Mouse (Mus musculus) frontal cortex, adult (tissue): Measurements from ENCODE around the gene Ppm1b.

ENCODE experiments used
- ATAC-seq: cut with Nextera tagmentation; 2 replicates; pipeline ENCODE4 v1.9.2; 2017; ENCODE audit warnings: mild to moderate bottlenecking, moderate library complexity, mixed read lengths; ENCODE audit not compliant: low TSS enrichment

The Ppm1b gene

GRCm38 (mm10) chr17:85070658-85071057 lies 114.1 kb downstream of the Ppm1b start:
- ATAC-seq, result no peak

- no peak for ATAC-seq
Measured at GRCm38 (mm10) chr17:85071088-85071775, 114.7 kb downstream of the Ppm1b start.

- ATAC-seq, result no peak
Measured at GRCm38 (mm10) chr17:85072383-85072782, 115.8 kb downstream of the Ppm1b start.

GRCm38 (mm10) chr17:85073214-85073613 lies 116.7 kb downstream of the Ppm1b start:
- ATAC-seq, result no peak
